Mouse (Mus musculus): ENCODE results near the gene Eci3.

The Eci3 gene

DNA sequence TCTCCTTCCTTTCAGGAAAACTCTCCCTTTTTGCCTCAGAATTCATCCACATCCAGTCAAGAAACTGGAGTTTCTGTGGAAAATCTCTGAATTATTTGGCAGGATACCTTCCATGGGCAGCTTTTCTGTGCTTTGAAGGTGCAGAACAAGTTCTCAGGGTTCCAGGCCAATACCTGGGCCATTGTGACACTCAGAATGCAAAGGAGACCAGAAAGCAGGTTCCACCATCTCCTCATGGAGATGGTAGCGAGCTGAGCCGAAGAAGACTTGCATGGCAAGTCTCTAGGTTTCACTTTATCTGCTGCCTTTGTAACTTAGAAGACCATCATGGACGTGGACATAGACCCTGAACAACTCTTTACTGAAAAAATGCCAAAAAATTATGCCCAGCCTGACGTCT is 39.4 kb downstream of the Eci3 start, which contains the start of the genes Fam217a and 4933417A18Rik:
TSS of gene Fam217a (minus strand) at position 101 of the 400 bp plus-strand sequence.
TSS of gene 4933417A18Rik (plus strand) at position 200 of the 400 bp plus-strand sequence.
- no peak for DNase-seq

DNA sequence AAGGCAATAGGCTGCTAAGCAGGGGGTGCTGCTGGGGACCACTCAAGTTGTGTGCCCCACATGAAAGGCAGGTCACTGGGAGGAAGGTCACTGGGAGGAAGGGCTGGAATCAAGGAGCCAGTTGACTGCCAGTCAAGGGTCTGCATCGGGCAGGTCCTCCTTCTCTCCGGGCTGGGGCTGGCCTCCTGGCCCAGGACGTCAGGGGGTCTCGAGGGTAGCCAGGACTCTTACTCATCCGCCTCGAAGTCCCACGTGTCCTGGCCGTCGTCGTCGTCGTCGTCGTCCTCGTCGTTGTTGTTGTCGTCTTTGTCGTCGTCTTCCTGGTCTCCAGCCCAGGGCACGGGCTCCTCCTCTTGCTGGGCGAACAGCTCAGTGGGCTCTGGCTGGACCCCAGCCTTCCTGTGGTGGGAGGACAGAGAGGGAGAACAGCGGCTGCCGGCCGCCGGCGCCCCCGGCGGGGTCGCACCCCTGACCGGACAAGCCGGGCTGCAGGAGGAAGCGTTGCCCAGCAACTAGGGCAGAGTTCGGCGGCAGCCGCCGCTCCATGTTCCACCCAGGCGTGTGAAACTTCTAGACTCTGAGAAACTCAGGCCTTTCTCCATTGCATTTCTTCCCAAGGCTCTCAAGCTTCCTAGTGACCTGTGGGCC is 47.0 kb downstream of the Eci3 start:
- peak in 1 of 2 experiments; percentile 4 for DNase-seq

DNA sequence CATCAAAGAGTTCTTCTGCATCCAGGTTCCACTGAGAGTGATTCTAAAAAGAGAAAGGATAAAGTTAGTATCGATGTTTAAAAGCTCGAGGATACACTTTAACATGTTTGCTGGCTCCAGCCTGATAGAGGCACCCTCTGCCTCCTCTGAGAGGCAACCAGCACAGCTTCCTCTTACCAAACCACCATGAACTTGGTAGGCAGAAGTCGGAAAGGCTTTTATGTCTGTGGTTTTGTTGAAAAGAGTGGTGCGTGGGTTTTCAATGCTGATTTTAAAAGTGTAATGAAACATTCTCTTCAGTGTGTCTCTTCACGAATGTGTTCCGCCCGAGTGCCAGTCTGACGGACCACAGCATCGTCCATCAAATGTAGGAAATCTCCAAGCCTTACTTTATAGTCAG is 49.0 kb downstream of the Eci3 start:
- DNase-seq, result no peak
